Mouse (Mus musculus) fibroblast of lung, adult 2 months (primary cell): ENCODE results near the gene Erh.
A peak's percentile ranks its signal among the peaks of the same experiment; 100 is the strongest.

Experiments
- DNase-seq: peaks from one replicate; pipeline ENCODE4 v3.0.0-alpha.2; 2011; ENCODE audit warnings: low read depth

Erh gene

DNA sequence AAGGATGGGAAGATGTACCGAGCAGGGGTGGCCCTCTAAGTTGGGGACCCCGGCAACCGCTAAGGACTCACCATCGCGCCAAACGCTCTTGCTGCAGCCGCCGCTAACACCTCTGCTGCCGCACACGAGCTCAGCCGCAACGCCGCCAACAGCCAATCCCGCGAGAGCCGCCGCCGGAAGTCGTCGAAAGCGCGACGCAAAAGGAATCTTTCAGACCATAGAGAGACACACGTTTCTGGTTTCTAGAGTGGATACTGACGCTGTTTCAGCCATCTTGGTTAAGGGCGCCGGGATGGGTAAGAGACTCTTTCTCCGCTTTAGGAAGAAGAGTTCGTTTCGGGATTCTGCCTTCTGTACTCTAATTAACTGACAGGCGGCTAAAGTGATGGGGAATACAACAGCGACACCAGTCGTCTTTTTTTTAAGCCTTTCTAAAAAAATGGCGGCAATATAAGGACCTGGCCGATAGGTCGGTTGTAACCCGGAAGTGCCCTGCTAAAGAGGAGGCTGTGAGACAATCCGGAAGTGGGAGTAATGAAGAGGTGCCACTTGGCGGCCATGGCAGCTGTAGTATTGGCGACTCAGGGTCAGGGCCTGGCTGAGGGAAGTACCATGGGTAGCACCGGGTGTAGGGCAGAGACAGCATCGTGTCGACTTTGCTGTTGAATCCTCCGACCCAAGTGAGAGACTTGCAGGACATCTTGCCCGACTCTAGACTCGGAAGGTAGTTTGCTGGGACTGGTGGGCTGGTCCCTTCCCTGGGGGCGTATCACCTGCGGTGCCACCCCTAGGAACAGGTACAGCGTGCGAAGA, at the start of gene Erh, which contains the start of gene Slc39a9:
Gene Erh (minus strand): TSS at position 649 of the 813 bp plus-strand sequence.
Gene Slc39a9 (plus strand): TSS at position 191 of the 813 bp plus-strand sequence.
- DNase-seq, result peak; percentile 87

DNA sequence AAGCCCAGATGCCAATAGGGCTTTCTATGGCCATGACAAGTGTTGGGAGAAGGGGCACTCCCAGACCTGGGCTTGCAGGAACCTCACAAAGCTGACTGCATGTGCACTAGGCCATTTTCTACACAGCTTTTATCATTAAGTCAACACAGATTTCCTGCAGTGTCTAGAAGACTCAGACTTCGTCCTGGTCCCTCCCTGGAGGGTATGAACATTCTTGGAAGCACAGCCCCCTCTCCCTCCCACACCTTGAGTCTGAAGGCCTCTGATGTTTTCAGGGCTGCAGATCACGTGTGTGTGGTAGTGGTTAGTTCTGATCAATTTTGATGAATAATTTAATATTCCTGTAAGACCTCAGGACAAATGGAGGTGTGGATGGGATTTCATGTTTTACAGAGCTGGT, 49.6 kb upstream of the Erh start:
- DNase-seq, result no peak

DNA sequence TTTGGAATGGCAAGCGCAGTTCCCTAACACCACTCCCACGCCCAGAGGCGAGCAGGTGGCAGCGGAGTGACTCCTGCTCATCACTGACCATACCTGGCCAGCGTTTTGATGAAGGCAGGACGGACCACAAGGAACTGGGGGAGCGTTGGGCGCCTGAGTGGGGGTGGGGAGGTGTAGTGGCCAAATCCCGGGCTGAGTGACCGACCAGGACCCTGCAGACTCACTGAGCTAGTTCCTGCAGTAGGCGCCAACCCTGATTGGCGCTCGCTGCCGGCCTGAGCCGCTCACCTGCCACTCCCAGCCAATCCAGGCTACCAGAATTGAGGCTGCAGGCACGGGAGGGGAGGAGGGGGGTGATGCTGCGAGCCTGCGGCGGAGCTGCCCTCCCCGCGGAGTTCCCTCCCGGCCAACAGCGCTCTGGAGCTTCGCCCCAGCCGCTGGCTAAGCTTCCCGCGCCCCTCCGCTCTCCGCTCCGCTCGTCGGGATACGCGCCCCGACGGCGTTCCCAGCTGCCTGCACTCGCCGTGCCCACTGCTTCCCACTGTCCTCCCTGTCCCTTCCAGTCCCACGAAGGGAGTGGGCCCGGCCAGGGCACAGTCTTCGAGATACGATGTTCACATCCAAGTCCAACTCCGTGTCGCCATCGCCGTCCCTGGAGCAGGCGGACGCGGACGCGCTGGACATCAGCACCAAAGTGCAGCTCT, 48.3 kb upstream of the Erh start, which contains the start of gene Plekhd1:
Gene Plekhd1 (plus strand): TSS at position 323 of the 704 bp plus-strand sequence.
- no peak for DNase-seq

DNA sequence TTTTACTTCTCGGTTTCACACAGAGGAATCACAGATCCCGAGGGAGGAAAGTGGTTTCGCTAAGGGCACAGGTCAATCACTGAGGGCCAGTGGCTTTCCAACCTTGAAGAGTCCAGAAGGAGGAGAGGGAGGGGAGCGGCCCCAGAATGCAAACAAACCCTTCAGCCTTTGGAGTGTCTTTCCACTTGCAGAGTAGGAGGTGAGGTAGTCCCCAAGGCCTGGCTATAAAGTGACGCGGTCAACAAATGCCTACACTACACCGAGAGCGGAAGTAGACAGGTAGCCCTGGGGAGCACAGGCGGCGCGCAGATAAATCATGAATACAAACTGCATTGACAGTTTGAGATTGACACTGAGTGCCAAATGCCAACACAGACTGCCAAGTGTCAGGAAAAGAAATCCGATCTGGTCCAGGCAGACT, 47.5 kb upstream of the Erh start:
- DNase-seq, result no peak

DNA sequence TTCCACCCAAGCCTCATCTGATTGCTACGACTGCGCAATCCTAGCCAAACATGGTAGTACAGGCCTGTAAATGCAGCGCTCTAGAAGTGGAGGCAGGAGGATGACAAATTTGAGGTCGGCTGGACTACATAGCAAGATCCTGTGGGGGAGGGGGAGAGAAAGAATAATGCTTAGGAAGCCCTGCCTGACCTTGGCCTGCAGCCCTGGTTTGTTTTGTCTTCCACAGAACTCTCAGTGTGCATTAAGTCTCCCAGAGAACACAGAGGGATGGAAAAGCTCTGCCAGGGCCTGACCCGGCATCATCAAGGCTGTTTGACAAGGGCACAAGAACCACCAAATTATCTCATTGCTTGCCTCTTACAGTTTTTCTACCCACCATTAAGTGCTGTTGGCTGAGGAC, 45.6 kb upstream of the Erh start:
- DNase-seq, result no peak

DNA sequence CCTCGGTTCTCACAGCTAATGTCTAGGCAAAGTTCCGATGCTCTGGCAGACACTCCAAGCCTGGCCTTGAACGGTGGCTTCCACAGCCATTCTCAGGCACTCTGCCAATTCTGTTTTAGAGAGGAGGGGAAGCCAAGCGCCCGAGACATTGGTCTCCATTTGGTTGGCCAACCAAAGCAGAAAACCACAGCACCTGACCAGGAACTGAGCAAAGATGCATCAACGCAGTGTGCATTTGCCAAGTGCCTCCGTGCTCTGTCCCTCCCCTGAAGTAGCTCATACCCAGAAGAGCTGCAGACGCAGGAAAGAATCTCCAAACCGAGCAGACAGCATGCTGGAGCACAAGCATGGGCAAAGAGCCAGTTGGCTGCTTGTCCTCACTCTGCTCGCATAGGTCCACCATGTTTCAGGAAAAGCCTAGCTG, 43.7 kb upstream of the Erh start:
- DNase-seq, result no peak

DNA sequence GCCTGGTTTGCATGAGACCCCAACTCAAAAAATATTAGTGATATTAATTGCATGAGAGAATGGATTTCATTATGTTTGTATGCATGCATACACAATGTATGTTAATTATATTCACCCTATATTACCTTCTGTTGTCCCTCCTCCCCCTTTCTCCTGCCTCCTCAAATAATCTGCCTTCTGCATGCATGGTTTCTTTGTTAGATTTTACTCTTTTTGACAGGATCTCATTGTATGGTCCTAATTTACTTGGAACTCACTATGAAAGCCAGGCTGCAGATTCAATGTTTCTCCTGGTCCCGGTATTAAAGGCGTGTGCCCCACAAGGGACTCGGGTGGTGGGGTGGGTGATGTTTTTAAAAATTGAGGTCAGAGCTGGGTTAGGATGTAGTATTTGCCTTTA, 40.2 kb upstream of the Erh start:
- no peak for DNase-seq

DNA sequence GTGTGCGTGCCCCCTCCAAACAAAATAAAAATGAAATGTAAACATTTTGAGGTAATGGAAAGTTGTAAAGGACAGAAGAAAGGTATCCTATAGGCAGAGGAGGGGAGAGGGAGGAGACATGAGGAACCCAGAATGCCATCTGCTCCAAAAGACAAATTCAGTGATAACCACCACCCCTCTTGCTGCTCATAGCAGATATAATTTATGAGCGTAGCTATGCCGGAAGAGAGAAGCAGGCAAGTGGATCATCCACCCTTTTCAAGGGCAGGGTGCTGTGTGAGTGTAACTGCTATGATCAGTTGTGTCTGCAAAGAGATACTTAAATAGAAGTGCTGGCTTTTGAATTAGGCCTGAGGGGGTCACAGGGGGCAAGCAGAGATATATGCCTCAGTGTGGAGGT, 39.4 kb upstream of the Erh start:
- DNase-seq, result no peak

DNA sequence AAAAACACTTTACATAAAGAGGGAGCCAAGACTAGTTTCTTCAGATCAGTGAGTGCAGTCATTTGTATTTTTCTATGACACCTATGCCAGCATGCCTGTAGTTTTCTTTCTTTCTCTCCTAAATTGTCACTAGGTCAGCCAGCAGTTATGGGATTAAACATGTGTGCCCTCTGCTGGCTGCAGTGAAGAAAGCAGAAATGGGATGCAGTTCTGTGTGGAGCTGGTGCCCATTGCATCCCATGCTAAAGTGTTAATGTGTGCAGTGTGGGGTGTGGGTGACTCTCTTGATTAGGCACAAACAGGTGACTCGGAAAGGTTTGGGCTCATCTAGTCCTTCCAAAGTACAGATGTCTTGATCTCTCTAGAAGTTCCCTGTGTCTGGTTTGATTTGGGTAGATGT, 37.2 kb upstream of the Erh start:
- peak; percentile 9 for DNase-seq

DNA sequence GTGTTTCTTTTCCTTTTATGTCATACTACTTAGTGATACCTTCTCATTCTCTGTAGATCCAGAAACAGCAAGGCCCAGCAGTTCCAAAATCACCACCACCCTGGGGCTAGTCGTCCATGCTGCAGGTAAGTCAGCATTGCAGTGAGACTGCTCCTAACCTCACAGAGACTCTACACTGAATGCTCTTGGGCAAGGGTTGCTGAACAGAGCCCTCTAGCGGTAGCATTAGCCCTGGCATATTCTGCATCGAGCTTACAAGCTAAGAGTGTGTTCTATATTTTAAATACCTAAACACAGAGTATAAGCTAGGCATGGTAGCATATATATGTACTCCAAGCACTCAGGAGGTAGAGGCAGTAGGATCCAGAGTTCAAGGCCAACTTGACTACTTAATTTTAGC, 29.0 kb upstream of the Erh start:
- peak; percentile 27 for DNase-seq

DNA sequence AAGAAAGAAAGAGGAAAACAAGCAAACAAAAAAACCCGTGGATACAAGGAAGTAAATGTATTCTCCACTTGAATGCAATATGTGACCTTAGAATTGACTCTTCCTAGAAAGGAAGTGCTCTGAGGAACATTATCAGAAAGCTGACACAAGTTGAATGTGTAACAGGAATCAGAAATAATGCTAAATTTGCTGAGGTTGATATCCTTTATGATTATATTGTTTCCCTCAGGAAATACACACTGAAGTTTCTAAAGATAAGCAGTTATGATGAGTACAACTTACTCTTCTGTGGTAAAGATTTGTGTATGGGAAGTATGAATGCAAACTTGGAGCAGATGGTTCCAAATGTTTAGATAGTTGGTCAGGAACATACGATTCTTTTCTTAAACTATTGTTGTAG, 24.2 kb upstream of the Erh start:
- DNase-seq, result no peak

DNA sequence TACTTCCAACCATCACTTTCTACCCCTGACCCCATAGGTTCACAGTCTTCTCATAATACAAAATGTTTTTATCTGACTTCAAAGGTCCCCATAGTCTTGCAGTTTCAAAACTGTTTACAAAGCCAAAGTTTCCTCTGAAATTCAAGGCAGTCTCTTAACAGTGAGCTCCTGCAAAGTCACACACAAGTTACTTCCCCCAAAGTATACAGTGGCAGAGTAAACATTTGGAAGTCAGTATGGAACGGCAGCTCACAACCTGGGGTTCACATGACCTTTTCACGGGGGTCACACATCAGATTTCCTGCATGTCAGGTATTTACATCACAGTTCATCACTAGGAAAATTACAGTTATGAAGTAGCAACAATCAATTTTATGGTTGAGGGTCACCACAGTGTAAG, 19.8 kb upstream of the Erh start:
- DNase-seq, result no peak

DNA sequence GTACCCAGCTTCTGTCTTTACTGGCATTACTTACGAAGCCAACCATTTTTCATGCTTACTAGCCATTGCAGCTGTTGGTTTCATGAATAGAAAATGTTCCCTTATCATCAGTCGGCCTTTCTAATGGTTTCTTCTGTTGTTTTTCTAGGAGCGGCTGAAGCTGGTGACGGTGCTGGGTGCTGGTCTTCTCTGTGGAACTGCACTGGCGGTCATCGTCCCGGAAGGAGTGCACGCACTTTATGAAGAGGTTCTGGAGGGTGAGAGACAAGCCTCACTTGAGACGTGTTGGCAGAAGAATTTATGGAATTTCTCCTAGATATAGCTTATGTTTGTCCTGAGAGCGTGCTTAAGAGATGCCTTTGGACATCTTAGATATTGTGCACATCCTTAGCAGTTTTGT, 18.2 kb upstream of the Erh start:
- no peak for DNase-seq

DNA sequence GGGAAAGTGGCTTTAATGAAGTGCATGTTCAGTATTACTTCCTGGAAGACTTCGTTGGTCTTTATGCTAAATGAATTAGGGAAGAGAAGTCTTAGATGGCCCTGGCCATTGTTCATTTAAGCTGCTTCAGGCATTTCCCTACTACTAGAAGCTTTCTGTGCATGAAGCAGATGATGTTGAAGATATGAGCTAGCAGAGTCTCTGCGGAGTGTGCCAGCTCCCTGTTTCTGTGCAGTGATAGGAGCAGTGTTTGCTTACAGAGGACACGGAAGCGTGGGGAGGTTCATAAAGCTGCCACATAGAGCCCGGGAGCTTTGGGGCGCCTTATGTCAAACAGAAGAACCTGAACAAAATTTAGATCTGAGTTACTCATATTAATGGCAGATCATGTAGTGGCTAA, 14.5 kb upstream of the Erh start:
- DNase-seq, result no peak

DNA sequence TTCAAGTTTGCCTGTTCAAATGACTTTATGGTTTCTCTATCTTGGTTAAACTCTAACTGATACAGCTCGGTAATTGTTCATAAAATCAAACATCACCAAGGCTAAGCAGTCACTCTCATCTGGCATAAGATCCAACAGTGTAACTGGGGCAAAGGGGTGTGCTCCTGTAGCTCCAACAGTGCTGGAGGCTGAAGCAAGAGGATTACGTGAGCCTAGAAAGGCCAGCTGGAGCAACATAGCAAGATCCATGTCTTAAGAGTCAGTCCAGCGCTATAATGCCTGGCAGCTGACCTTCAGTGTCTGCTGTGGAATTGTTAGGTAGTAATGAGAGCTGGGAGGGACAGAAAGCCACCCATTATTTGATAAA, 10.5 kb upstream of the Erh start:
- DNase-seq, result no peak

DNA sequence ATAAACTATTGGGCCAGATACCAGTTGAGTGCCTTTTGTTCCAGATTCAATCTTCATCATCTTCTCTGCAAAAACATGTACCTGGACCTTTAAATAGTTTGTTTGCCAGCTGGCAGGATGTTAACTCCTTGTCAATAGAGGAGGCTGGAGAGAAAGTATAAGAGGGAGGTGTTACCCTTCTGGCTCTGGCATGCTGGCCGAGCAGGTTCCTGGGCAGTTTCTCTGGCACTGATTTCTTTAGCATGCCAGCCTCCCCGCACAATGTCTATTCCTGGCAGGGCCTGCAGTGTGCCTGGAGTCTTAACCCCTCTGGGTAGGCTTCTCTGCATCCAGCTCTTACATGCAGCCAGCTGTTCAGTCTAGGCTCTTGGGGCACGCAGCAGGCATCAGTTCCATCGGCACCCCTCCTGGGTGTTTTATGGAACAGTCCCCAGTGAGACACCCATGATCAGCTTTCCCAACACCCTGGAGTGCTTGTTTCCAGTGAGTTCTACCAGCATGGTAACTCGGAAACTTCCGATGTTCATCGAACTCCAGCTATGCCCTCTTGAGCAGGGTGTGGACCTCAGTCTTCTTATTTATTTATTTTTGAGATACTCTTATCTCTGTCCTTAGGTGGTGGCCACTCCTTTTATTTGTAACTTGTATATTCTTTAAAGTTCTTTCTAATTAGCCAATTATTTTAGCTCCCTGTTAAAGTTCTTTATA, 10.0 kb upstream of the Erh start:
- no peak for DNase-seq

DNA sequence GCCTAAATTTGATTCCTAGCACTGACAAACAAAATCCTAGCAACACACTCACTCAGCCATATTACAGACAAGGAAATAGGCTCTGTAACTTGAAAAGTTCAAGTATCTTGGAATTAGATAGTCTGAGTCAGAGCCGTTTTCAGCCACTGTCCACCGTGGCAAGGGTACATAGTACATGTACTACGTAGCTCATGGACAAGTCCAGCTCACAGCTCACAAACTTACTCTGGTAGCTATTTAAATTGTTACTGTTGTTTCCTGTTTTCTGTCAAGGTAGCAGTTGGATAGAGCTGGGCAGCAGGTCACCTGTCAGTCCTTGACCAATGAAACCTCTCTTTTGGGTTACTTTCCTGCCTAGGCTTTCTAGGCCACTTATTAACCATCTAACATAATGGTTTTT, 2.2 kb upstream of the Erh start:
- DNase-seq, result no peak

DNA sequence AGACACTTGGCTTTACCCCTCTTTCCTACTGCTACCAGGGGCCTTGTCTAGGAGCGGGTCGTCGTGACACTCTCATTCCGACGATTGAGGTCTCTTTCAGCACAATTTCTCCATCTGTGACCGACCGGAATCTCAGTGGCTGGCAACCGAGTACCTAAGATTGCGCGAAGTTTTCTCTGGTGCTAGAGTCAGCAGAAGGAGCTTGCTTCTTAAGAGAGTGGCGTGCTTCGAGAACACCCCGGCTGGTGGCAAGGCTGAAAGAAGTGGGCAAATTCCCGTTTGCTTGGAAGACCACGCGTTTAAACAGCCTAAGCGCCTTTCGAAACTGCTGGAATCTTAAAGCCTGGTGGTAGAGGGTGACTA, 346 bp upstream of the Erh start:
- DNase-seq, result no peak

DNA sequence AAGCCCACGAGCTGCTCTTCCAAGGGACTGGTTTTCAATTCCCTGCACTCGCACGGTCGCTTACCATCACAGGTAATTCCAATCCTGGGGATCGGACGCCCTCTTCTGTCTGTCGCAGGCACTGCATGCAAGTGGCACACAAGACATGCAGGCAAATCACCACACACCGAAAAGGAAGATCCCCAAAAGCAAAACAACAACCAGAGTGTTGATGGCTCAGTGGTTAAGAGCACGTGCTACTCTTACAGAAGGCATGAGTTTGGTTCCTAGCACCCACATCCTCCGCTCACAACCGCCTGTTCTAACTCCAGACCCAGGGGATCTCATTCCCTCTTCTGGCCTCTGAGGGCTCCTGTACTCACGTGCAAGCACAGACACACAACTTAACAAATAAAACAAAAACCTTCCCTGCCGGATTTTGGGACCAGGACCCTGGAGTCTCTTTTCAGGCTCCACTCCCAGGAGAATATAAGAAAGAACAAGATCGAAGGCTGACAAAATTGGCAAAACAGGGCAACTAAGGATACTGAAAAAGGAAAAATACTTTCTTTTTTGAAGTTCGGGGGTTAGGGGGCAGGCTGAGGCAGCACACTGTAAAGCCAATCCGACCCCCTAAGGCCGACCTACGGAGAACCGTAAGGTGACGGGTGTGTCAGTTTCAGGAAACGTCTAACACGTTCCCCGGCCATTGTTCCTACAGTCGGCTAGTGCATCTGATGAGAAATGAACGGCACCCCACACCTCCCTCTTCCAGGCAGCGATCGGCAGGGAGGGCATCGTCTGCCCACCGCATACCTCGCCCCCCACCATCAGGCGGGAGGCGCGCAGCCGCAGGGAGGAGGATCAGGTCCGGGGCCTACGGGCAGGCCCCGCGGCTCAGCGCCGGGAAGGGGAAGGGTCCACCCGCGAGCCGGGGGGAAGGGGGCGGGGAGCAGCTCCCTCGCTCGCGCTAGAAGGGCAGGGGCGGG, 1.1 kb downstream of the Erh start:
- no peak for DNase-seq

DNA sequence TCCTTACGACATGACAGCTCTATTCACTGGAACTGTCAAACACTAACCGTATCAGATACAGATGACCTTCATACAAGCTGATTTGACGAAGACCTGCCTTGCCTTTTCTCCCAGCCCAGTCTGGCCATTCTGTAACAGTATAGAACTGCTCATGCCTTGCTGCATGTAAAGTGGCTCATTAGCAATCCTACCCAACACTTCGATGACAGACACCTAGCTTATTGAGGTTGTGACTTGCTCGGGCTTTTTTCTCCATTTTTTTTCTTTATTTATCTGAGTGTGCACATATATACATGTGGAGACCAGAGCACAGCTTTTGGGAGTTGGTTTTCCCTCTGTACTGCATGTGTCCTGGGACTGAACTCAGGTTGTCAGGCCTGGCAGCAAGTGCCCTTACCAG, 12.4 kb downstream of the Erh start:
- DNase-seq, result no peak

DNA sequence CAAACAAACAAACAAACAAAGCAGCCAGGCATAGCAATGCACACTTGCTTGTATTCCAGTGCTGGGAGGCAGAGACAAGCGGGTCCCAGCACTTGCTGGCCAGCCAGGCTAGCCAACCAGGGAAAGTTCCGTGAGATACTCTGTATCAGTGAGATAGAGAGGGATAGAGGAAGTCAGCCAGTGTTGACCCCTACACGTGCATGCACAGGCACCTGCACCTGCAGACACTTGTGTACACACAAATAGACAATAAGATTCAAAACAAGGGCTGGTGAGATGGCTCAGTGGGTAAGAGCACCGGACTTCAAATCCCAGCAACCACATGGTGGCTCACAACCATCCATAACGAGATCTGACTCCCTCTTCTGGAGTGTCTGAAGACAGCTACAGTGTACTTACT, 23.6 kb downstream of the Erh start:
- DNase-seq, result no peak
